Mouse (Mus musculus) thymus, postnatal 0 days (tissue): Measurements from ENCODE around the gene Ubxn1. TPM values are rescaled to one million over a fixed set of nuclear protein-coding genes. Genes with fewer than 3 reads are reported as not detected.
"Not testable (repeated sequence)": the region's sequence is repeated elsewhere in the genome, so short reads cannot be mapped to it uniquely, and the experiment has no call there.

Source experiments
- DNase-seq: peaks from one replicate; pipeline ENCODE4 v3.0.0-alpha.2; 2015; ENCODE audit warnings: low spot score
- polyA plus RNA-seq: library from polyadenylated mRNA; unstranded; fragments of >200 nt; fragmentation: Nextera tagmentation; extraction: Ambion mirVana; gene quantifications from 2 replicates; pipeline ENCODE4 v1.2.1, GENCODE M21; 2015

Ubxn1 gene
- polyA plus RNA-seq, 1 experiment from 2014 or later, result 171 TPM

DNA sequence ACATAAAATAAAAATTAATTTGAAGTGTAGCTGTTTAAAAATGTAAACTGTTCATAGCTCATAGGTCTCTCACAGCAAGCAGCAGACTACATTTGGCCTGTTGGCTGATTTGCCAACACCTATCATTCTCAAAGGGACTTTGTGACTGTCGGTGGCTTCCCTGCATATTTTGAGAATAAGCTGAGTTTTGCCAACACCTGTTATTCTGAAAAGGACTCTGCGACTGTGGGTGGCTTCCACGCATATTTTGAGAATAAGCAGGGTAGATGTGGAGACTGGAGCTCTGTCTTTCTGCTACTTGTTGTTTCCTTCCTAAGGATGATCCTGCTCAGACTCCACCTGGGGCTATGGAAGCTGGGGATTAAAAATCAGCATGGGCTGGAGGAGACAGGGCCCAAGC, 18.2 kb upstream of the Ubxn1 start:
- DNase-seq, result no peak

DNA sequence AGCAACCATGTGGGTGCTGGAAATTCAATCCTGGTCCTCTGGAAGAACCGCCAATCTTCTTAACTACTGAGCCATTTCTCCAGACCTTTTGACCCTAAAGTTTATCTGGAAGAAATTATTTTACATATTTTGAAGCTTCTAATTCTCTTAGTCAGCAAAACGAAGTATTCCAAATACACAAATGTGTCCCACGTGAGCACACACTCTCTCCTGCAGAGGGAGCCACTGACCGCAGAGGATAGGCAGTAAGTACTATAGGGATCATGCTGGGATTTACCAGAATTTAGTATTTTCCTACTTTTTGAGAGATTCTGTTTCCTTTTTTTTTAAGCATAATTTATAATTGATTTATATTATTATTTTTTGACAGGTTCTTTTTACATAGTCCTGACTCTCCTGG, 13.6 kb upstream of the Ubxn1 start:
- peak; percentile 54 for DNase-seq

DNA sequence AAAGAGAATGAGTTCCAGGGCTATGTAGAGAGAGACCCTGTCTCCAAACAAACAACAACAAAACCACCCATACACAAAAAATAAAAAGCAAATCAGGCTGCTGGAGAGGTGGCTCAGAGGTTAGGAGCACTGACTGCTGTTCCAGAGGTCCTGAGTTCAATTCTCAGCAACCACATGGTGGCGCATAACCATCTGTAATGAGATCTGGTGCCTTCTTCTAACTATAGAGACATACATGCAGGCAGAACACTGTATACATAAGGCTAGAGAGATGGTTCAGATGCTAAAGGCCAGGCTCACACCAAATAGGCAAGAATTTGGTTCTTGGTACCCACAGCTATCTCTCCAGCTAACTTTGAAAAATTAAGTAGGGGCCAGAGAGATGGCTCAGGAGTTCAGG, 12.3 kb upstream of the Ubxn1 start:
- peak; percentile 64 for DNase-seq

DNA sequence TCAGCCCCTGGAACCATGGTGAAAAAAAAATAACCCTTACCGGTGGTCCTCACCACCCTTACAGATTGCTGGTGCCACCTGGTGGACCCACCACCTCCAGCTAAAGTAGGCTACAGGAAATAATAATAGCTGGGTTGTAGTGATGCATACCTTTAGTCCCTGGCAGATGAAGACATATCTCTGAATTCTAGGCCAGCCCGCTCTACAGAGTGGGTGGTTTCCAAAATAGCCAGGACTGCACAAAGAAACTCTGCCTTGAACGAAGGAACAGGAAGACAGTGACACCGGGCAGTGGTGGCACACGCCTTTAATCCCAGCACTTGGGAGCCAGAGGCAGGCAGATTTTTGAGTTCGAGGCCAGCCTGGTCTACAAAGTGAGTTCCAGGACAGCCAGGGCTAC, 7.0 kb upstream of the Ubxn1 start:
- no peak for DNase-seq

DNA sequence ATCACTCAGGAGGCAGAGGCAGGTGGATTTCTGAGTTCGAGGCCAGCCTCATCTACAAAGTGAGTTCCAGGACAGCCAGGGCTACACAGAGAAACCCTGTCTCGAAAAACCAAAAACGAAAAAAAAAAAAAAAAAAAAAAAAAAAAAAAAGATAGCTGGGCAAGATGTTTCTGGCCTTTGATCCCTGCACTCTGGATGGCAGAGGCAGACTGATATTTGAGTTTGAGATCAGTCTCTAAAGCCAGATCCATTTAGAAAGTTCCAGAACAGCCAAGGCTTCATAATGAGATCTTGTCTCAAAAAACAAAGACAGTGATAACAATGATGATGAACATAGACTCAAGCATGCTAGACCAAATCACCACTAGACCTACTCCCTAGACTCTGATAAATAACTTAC, 915 bp upstream of the Ubxn1 start:
- not testable (repeated sequence) for DNase-seq

DNA sequence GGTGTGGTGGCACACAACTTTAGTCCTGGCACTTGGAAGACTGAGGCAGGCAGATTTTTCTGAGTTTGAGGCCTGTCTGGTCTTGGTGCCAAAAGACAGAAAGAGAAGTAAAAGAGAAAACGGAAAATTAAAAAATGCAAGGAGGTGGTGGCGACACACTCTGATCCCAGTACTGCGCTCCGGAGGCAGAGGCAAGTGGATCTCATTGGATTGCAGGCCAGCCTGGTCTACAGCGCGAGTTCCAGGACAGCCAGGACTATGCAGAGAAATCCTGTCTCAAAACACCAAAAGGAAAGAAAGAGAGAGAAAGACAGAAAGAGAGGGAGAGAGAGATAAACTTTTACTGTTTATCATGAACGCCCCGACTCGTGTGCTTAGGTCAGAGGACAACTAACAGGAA, 458 bp upstream of the Ubxn1 start:
- no peak for DNase-seq

DNA sequence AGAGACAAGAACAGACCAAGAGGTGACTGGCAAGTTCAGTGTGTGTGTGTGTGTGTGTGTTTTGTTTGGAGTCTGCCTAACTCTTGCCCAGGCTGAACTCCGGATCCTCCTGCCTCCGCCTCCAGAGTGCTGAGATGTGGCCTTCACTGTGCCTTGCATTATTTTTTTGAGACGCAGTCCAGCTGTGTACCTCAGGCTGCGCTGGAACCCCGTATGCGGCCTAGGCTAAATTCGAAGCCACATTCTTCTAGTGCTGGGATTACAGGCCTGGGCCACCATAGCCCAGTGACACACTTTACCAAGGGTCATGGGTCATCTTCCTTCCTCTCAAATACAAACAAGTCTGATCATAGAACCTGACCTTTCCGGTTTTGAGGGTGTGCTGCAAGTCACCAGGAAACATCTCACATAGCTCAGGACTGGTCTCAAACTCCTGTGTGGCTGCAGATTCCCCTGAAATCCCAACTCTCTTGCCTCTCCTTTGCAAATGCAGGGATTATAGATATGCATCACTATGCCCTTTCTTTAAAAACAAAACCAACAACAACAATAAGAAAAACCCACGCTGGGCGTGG, 1.1 kb downstream of the Ubxn1 start:
- DNase-seq, result no peak

DNA sequence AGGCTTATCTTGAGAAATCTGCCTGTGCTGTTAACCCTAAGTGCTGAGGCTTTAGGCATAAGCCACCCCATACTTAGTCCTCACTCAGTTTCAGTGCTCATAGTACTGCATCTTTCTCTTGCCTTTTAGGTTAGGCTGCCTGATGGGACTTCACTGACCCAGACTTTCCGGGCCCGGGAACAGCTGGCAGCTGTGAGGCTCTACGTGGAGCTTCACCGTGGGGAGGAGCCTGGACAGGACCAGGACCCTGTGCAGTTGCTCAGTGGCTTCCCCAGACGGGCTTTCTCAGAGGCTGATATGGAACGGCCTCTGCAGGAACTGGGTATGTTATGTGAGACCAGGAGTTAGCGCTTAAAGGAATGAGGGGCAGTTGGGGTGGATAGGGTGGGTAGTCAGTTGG, 3.7 kb downstream of the Ubxn1 start:
- no peak for DNase-seq

DNA sequence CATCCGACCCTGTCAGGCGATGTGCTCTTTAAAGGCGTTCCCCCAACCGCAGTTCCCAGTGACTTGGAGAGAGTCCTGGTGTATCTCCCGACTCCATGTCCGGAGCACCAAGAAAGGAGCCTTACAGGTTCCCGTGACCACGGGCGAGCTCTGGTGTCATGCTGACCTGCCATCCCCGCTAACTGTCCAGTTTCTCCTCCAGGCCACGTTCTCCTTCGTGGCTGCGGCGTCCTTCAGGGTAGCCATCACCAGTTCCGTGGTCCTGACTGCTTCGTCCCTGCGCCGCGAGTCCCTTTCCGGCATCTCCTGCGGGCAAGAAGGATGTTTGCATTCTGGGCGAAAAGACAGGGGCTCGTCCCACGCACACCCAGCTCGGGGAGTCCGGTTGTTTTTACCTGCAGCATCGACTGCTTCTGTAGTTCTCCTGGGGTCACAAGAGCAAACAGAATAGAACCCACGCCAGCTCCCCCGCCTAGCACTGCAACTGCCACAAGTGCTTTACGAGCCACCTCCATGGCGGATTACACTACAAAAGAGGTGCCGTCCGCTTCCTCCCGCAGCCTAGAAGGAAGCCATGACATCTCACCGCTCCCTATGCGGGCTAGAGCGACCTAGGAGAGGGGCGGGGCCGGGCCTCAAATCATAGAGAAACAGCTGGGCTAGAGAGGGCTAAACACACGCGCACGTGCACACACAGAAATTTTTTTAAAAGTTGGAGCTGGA, 9.2 kb downstream of the Ubxn1 start, which contains the start of gene Uqcc3:
Gene Uqcc3 (minus strand): TSS at position 613 of the 723 bp plus-strand sequence.
- peak; percentile 92 for DNase-seq

DNA sequence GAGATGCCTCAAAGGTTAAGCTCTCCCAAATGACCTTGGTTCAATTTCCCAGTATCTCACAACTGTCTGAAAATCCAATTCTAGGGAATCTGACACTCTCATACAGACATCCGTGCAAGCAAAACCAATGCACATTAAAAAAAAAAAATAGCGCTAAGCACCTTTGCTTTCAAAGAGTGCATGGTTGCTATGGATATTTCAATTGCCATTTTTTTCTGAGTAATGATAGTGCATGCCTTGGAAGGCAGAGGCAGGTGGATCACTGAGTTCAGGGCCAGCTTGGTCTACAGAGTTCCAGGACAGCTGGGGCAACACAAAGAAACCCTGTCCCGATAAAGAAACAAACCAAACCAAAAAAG, 9.7 kb downstream of the Ubxn1 start:
- no peak for DNase-seq

DNA sequence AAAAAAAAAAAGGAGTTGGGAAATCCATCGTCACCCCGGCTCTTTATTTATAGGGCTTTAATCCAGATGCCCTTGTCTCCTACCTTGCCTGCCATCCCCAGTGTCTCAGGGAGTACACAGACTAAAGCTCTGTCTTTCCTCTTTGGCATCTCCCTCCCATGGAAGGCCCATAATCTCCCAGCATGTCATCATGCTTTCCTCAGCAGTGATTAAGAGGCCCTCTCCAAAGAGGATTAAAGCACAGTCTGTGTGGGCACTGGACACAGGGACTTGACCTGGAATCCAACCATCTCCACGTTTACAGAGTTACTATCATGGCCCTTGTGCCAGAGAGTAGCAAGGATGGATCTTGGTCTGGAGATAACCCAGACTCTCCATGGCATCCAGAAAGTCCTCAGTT, 12.3 kb downstream of the Ubxn1 start, which contains the start of the genes Lbhd1 and Gm49403:
Gene Lbhd1 (plus strand): TSS at position 117 of the 400 bp plus-strand sequence.
Gene Gm49403 (plus strand): TSS at position 315 of the 400 bp plus-strand sequence.
- no peak for DNase-seq

DNA sequence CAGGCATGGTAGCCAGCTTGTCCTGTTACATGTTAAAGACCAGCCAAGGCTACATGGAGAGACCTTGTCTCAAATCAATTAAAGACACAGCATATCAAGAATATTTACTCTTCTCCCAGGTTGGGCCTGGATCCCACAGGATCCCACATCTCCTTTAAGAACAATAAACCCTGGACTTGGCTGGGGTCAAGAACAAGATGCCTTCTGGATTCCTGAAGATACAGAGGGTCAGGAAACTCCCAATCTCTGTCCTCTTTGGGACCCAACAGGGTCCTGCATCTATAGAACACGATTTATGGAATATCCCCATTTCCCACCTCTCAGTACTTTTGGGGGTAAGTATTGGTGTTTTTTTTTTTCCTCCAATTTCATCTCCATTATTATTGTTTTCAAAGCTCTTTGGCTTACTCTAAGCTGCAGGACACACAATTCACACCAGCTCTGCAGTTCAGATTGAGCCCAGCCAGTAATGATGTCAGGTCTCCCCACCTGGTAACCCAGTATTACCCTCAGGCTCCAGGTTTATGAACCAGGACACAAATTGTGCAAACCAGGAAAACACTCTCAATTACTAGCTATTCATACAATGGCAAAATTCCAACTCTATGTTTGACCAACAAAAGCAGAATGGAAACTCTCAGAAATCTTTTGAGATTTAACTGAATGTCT, 15.8 kb downstream of the Ubxn1 start:
- no peak for DNase-seq

DNA sequence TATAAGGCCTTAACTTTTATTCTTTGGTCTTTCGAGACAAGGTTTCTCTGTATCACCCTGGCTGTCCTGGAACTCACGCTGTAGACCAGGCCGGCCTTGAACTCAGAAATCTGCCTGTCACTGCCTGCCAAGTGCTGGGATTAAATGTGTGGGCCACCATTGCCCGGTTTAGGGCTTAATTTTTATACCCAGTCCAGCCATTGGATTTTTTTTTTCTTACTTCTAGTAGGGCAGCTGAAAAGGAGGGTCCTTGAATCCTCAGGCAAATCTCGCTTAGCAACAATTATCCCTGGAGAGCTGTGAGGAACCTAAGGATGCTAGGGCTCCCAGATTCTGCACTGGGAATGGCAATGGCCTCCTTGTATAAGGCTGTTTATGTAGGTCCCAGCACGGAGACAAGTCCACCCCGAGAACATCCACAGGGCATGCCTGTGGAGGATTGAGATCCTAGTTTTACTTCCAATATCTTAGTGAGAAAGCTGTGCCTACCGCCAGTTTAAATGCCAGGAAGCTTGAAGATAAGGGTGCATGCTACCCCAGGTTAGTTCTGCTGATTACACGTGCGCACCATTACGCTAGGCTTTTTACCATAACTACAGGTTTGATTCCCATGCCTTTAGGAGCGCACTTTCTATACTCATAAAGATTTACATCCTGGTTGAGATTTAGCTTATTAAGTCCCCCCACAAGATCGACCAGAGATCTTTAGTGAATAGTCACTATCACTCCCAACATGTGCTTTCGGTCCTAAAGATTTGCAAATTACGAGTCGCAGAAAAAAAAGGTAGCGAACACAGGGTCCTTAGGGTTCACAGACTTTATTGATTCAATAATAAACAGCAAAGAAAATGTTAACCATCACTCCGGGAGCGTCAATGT, 16.5 kb downstream of the Ubxn1 start:
- no peak for DNase-seq

DNA sequence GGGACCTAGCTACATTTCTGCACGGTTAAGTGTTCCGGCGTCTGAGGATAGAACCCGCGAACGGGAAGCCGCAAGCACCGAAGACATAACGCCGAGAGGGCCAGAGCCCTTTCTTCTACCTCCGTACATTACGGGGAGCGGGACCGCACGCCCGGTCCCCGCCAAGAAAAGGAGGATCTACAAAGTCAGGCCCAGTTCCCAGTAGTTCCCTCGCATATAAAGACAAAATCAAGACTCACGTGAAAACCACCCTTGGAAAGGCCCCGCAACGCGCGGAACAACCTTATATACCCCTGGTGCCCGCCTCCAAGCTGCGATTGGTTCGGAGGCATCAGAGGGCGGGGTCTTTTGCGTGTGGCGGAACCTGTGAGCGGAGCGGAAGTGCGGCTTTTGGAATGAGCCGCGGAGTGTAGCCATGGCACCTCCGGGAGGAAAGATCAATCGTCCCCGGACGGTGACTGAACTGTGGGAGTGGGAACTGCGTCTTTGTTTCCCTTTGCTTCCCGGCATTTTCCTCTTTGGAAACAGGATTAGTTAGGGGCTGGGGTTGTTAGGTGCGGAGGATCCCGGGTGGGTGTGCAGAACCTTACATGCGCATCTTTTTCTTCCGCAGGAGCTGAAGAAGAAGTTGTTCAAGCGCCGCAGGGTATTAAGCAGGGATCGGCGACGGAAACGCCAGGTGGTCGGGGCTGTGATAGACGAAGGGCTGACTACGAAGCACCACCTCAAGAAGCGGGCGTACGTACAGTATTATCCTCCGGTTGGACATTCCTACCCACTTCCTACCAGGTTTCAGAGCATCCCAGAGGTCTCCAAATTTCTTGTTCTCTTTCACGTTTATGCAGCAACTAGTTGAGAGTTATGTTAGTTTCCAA, 17.5 kb downstream of the Ubxn1 start, which contains the start of the genes 1810009A15Rik and Gm49416:
Gene 1810009A15Rik (plus strand): TSS at position 343 of the 875 bp plus-strand sequence.
Gene Gm49416 (plus strand): TSS at position 416 of the 875 bp plus-strand sequence.
- peak; percentile 97 for DNase-seq

DNA sequence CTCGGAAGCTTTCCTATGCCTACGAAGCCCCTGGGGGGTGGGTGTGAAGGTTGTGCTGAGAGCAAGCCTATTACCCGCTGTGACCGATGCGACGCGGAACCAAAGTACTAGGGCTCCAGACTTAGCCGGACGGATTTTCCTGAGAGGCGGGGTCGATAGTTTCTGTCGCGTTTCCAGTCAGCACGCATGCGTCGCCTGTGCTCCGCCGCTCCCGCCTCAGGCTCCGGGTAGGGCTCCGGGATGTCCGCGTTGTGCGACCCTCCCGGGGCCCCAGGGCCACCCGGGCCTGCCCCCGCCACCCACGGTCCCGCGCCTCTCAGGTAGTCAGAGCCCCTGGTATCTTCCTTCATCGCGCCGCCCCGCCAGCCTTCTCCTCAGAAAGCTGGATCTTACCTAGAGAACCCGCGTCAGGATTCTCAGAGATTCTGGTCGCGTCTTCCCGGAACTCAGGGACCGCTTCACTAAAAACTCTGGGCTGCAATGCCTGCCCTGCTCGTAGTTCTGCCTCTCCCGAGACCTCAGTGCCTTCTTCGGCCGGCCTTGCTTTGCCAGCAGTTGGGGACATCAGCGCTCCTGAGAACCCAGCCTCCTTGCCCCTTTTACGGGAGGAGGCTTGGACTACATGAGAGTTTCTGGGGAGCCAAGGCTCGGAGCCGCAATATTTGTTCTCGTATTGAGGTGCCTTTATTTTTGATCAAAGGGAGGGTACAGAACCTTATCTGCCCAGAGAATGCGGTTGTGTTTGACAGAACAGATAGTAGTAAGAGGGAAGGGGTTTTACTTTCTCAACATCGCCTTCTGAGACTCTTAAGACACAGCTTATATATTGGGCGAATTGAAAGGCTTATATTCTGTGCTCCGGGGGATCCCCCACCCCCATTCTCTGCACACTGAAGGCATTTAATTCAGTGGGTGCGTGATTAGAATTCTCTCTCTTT, 21.8 kb downstream of the Ubxn1 start, which contains the start of gene Ints5:
Gene Ints5 (plus strand): TSS at position 177 of the 938 bp plus-strand sequence.
- peak; percentile 85 for DNase-seq

DNA sequence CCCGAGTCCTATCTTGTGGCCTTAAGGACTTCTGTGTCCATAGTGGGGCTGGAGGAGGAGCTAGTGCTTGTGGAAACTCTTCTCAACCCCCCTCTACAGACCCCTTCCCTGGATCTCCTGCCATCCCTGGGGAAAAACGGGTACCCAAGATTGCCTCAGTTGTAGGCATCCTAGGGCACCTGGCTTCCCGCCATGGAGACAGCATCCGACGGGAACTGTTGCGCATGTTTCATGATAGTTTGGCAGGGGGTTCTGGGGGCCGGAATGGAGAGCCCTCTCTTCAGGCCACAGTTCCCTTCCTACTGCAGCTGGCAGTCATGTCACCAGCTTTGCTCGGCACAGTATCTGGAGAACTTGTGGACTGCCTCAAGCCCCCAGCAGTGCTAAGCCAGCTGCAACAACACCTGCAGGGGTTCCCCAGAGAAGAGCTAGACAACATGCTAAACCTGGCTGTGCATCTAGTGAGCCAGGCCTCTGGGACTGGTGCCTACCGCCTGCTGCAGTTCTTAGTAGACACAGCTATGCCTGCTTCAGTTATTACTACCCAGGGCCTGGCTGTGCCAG, 24.2 kb downstream of the Ubxn1 start:
- no peak for DNase-seq

DNA sequence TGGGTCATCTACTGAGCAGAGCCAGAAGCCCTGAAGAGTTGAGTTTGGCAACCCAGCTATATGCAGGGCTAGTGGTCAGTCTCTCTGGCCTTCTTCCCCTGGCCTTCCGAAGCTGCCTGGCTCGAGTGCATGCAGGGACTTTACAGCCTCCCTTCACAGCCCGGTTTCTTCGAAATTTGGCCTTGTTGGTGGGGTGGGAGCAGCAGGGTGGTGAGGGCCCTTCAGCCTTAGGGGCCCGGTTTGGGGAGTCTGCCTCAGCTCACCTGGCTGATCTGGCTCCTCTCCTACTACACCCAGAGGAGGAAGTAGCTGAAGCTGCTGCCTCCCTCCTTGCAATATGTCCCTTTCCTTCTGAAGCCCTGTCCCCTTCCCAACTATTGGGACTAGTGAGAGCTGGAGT, 24.9 kb downstream of the Ubxn1 start:
- DNase-seq, result not testable (repeated sequence)

DNA sequence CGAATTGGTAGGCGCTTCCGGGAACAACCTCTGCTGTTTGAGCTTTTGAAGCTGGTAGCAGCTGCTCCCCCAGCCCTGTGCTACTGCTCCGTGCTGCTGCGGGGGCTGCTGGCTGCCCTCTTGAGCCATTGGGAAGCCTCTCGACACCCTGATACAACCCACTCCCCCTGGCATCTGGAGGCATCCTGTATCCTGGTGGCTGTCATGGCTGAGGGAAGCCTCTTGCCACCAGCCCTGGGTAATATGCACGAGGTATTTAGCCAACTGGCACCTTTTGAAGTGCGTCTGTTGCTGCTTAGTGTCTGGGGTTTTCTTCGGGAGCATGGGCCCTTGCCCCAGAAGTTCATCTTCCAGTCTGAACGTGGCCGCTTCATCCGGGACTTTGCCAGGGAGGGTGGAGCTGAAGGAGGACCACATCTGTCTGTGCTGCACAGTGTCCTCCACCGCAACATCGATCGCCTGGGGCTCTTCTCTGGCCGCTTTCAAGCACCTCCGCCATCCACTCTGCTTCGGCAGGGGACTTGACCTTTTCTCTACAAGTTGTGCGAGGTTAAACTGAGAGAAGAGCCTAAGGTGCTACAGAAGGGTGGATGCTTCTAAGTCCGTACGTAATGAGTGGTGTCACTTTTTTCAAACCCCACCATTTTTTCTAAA, 26.0 kb downstream of the Ubxn1 start:
- DNase-seq, result peak; percentile 9
